Mouse (Mus musculus) adrenal gland, postnatal 25 days (tissue): ENCODE data around the gene Pfkl. TPM values are rescaled to one million over a fixed set of nuclear protein-coding genes. Genes with fewer than 3 reads are reported as not detected.
A peak's percentile ranks its signal among the peaks of the same experiment; 100 is the strongest.
"Not testable (repeated sequence)": the region's sequence is repeated elsewhere in the genome, so short reads cannot be mapped to it uniquely, and the experiment has no call there.

Experiments
- DNase-seq: peaks from one replicate; pipeline ENCODE4 v3.0.0; 2021; ENCODE audit warnings: mixed read lengths
- total RNA-seq: library from RNA; stranded (reverse); gene quantifications from 2 replicates; pipeline ENCODE4 v1.2.3, GENCODE M21; 2021

Pfkl gene
- total RNA-seq, 1 experiment from 2014 or later, result 96.0 TPM

DNA sequence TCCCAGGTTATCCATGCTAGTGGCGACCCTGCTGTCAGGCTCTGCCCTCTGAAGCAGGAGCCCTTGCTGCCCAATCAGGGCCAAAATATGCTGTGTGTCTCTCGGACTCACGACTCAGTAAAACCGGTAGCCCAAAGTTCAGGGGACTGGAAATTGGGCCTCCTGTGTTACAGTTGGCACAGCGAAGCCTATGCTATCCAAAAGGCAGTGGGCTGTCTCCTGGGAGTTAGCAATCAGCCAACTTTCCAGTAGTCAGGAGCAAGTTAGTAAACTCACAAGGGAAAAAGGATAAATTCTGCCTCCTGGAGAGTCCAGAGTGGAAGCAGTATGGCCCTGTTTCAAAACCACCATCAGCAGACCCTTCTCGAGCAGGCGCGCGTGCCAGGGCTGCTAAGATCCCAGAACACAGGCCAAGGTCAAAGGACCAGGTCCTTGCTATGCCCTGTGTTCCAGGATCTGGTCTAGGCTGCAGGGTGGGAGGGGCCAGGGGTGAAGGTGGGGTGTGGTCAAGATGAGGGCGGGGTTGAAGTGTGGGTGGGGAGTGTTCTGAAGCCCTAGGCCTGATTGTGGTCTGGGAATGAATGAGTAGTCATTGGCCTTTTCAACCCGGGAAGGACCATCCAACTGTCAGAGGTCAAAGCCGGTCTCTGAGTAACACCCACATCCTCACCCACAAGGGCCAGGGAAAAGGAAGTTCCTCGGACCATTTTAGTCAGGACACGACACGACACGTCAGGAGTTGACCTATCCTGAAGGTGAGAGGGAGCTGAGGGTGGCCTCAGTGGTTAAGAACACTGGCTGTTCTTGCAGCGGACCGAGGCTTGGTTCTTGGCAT, 3.0 kb upstream of the Pfkl start:
- DNase-seq, result no peak

DNA sequence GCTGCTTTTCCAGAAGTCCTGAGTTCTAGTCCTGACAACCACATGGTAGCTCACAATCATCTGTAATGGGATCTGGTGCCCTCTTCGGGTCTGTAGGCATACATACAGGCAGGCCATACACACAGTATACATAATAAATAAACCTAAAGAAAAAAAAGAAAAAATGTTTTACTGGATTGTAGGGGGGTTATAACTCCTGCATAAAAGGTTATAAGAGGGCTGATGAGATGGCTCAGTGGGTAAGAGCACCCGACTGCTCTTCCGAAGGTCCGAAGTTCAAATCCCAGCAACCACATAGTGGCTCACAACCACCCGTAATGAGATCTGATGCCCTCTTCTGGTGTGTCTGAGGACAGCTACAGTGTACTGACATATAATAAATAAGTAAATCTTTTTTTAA, 1.2 kb upstream of the Pfkl start:
- not testable (repeated sequence) for DNase-seq

DNA sequence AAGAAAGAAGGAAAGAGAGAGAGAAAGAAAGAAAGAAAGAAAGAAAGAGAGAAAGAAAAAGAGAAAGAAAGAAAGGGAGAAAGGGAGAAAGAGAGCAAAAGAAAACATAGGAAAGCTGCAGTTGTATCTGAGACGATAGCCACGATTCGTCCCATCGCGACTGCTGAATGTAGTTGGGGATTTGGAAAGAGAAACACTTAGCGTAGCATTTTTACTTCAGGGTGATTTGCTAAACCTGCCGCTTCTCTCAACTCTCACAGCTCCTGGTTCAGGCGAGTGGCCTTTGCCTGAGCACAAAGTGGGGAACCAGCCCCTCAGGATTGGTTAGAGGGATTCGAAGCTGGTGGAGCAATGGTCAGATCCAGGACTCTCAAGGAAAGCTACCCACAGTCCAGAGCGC, 452 bp upstream of the Pfkl start:
- no peak for DNase-seq

DNA sequence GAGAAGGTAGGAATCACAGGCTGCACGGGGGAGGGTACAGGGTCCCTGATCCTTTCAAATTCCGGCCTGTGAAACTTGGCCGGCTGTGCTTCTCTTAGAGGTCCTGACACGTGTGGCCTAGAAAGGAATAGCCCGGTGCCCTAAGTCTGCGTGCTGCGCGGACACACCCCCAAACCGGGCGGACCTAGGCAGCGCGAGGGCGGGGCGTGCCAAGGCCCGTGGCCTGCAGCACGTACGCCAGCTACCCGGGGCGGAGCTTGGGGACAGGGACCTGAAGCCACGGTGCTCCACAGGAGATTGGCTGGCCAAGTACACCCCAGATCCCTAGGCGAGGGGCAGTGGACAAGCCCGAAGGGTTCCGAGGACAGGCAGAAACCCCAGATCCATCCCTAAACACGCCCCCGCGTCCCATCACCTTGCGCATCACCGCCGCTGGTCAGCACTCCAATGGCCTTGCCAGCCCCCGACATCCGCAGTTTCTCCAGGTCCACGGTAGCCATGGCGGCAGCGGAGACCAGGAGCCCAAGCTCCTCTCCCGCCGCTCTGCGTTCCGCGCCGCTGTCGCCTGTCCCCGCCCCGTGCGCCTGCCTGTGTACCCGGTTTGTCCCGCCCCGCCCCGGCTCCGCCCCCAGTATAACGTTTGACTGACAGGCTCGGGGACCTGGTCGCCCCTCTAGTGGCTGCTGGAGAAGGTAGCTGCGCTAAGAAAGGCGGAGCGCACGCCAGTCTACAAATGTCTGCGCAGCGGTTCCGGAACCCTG, 519 bp downstream of the Pfkl start:
- DNase-seq, result peak; percentile 98

DNA sequence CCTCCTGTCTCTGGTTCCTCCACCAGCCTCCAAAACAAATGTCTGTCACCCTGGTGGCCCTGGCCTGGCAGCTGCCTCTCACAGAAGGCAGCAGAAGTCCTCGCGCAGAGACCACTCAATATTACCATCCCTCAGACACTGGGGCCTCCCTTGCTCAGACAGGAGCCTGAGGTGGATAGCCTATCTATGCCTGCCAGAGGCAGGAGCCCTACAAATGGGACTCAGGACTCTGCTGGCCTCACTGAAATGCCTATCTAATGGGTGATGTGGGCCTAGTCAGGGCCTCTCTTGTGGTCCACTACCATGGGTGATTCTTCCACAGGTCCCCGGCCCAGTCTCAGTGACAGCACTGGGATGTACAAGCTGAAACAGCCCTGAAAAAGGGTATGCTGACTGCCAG, 1.7 kb downstream of the Pfkl start:
- no peak for DNase-seq

DNA sequence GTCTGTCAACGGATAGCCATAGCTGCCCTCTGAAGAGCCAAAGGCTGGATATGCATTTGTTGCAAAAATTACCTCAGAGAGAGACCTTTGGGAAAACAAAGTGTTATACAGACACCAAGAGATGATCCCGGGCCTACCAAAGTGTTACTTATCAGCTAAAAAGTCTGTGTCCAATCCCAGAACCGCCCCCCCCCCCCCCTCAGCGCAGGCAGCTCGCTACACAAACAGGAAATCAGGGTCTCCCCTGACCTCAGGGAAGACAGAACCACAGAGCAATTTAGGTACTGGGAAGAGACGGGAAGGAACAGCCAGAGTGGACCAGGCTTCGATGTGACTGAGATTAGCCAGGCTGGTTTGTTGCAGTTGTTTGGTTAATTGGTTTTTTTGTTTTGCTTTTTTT, 2.7 kb downstream of the Pfkl start:
- no peak for DNase-seq

DNA sequence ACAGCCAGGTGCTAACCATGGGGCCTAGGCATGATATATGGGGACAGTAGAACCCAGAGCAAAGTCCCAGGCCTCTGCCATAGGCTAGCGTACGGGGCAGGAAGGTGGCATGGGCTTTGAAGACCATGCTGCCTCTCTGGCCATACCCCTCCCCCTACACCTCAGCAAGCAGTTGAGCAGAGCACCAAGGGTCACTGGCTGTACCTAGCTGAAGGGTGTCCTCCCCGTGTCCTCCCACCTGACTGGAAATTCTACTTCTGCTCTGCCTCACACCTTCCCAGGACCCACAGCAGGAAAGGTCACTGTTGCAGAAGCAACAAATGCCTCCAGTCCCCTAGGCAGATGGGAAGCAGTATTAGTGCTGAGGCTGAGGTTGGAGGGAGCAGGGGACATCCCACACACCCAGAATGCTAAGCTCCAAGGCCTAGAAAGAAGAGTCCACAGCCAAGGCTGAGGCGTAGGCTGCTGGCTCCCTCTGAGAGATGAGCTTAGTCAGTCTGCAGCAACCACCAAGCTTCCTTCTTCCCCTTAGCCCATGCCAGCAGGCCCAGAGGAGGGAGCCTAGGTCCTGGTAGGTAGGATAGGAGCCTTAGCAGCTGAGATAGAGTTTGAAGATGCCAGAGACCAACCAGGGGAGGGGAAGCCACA, 4.0 kb downstream of the Pfkl start:
- no peak for DNase-seq

DNA sequence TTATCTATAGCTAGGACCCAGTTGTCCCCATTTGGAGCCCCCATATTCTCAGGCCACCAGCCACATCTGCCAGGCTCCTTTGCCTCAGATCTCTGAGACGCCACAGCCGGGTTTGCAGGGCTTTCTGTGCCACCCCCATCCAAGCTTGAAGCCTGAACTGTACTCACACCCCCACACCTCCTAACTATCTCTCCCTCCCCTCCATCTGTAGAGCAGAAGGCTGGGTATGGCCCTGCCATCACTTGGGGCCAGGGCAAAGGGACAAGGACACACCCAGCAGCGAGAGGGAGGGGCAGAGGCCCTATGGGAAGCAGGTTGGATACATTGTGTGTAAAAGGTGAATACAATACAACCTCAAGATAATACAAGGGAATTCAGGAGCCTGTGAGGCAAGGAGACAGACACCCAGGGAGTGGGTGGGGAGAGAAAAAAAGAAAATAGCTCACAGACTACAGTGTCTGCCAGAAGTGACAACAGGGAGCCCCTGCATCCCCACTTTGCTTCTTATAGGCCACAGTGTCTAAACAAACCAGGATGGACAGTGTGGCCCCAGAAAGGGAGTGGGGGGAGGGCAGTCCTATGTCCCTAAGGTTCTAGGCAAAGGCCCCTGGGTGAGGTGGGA, 5.3 kb downstream of the Pfkl start:
- no peak for DNase-seq

DNA sequence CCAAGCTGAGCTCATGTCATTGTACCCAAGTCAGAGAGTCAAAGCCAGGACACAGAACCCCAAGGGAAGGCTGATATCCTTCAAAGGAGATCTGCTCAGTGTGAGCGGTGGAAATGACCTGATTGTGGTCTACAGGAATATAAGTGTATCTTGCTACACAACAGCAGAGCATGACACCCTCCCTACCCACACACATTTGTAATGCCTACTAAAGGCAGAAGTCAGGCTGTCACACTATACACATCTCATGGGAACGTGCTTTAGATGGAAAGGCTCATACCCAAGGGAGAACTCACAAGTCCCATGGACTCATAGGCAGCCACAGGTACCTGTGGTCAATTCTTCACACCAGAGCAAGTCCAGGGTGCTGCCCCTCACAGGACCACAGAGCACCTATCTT, 7.6 kb downstream of the Pfkl start:
- no peak for DNase-seq

DNA sequence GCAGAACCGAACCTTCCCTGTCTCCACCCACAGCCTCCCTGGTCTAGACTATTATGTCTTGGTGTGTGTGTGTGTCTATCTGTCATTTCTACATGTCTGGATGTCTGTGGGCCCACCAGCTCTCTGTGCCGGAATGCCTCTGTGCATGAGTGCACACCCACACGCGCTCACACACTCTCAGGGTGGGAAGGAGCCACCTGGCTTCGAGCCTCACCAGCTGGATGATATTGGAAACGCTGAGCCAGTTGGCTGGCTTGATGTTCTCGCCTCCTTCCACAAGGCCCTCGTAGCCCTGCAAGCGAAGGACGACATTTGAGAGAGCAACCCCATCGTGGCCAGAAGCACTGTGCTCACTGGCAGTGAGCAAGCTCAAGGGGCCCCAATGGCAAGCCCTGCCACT, 8.1 kb downstream of the Pfkl start:
- DNase-seq, result no peak

DNA sequence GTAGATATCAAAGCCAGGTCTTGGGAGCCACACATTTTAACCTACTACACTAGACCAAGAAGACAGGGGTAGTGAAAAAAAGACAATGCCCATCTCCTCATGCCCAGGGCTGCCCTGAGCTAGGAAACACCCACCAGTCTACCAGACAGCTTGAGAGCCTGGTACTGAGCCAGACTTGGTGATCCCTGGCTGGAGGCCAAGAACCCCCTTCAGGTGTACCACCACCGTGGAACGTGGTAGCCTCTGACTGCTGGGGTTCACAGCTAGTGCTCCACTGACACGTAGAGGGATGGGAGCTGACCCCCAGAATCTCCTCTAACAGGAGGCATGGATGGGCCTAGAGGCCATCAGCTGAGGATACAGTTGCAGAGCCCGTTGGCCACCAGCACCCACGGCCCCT, 9.7 kb downstream of the Pfkl start:
- no peak for DNase-seq

DNA sequence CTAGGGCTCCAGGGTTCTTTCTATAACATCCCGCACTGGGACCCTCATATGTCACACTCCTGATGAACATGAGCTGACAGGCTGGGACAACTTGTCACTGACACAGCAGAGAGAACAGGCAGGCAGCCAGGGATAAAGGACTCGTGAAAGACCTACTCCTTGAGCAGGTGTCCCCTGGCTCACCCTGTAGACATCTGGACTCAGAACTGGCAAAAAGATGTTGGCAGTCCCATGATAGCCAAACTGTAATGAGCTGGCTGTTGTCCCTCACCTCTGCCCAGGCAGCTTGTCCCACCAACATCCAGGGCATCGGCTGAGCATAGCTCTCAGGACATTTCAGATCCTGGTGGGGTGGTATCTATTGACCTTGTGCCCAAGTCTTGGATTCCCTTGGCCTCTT, 14.2 kb downstream of the Pfkl start:
- DNase-seq, result no peak

DNA sequence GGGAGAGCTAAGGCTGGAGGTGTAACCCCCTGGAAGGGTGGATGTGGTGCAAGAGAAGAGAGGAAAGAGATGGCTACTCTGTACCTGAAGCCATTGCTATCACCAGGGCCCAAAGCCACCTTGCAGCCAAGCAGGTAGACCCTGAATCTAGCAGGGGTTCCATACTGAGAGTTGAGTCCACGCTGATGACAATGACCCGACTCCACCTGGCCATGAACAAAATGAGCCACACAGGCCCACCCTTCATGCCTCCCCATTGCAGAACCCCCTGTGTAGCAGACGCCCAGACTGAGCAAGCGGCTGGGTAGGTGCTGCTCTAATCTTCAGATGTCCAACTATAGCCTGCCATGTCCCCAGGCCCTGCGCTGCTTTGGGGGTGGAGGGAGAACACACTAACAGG, 24.1 kb downstream of the Pfkl start:
- no peak for DNase-seq

DNA sequence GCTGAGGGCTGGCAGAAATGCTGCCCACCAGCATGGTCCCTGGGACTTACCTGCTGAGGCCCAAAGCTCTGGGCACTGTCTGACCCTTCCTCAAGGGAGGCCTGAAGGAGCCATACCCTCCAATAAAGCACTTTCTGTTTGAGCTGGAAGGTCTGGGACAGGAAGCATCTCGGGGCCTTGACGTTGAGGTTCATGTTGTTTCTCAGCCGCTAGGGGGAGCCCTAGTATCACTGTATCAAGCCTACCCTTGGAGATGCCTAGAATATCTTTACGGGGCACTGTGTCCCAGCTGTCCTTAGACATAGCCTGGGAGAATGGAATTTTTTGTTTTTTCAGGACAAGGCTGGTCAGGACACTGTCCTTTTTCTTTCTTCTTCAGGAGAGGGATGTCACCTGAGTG, 25.2 kb downstream of the Pfkl start:
- DNase-seq, result peak; percentile 70

DNA sequence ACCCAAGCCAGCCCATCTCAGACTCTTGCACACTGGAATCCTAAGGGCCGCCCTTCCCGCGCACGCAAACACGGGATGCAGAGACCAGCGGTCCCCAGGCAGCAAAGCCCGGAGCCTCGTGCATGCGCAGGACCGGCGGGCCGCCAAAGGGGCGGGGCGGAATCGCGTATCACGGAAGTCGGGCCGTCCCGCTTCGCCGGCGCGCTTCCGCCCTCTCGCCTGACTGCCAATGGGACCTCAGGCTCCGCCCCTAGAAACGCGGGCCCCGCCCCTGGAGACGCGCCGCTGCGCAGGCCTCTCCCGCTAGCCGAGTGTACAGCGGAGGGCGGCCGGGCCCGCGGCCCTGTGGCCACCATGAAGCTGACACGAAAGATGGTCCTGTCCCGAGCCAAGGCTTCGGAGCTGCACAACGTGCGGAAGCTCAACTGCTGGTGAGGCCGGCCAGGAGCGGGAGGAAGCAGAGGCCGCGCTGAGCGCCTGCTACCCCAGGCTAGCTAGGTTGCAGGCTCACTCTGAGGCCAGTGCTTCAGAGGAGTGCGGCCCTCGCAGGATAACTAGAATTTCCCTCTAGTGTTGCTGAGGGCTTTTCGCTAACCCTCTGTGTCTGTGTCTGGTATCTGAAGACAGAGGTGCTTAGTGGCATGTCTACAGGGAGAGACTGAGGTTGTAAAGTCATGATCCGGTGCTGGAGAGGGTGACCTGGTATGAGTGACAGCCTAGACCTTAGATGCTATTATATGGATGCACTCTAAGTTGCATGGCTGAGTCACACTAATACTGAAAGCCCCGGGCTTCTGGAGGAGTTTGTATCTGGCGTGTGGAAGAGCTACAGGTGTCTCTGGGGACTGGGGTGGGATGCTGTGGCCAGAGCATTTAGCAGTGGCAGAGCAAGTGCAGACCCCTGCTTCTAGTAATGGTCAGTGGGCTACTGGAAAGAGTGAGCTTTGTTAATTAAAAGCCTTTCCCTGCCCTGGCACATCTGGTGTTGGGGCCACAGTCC, 31.2 kb downstream of the Pfkl start, which contains the start of gene 1810043G02Rik:
Gene 1810043G02Rik, plus strand, starts transcription at position 174 of the 1,000 bp plus-strand sequence.
- DNase-seq, result peak; percentile 100

DNA sequence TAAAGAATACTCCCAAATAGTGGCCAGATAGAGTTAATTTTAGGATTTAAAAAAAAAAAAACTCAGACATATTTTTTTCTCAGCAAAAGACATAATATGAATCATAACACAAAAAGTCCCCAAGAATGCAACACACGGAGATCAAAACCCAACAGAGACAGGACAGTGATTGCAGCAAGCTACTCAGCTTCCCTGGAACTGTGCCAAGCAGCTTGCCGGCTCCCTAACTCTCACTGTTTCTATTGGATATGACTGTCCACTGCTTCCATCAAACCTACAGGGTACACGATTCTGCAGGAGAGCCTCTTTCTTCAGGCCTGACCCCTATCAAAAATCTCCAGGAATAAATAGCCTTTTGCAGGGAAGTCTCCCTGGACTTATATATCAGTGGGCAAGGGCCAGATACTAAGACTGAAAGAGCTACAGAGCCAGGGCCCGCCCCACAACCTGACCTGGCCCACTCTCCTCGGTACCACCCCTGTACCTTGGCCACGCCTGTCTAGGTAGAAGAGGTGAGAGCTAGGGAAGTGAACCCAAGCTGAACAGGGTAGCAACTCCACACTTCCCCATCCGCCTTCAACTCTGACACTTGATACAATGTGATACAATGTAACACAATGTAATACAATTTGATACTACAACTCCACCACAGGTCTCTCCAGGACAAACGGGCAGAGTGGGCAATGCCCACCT, 33.3 kb downstream of the Pfkl start:
- peak; percentile 34 for DNase-seq

DNA sequence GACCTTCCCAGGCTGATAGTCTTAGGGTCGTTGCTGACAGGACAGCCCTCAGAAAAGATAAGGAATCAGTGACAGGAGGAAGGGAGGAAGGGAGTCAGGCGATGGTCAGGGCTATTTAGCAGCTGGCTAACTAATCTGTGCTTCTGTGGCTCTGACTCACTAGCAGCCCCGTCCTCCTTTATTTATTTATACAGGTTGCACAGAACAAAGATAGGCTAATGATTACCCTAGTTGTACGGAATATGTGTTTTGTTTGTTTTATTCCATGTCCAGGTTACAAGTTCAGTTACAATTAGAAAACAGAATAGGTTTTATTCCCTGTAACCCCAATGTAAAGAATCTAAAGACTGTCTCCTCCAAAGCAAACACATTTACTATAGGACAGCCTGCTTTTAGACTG, 34.2 kb downstream of the Pfkl start:
- no peak for DNase-seq

DNA sequence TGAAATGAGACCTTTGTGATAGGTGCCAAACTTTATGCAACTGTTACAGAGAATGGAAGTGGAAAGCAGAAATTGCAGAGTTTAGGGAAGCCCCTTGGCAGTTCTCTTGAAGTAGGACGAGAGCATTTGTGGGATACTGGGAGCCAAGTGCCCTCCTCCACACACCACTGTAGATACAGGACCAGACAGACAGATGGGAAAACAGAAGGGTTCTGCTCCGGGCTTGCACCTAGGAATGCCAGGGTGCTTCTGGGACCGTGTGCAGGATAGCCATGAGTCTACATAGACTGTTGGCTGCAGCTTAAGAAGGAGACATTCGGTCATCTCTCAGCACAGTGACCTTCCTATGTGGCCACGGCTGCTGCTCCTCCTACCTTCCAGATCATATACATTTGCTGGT, 35.1 kb downstream of the Pfkl start:
- no peak for DNase-seq

DNA sequence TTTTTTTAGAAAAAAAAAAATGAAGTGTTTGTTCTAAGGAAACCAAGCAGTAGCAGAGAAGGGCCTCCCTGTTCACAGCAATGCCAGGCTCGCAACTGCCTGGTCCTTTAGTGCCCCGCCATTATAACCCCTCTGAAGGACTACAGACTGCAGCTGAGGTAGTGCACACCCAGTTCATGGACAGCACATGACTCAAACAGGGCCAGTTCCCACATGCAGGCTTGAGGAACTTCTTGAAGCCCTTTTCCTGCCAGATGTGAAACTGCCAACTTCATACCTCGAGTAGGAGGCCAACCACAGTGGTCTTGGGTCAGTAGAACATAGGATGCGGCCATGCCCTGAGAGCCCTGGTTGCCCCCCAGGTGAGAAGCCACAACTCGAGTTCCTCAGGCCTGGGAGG, 35.6 kb downstream of the Pfkl start:
- no peak for DNase-seq

DNA sequence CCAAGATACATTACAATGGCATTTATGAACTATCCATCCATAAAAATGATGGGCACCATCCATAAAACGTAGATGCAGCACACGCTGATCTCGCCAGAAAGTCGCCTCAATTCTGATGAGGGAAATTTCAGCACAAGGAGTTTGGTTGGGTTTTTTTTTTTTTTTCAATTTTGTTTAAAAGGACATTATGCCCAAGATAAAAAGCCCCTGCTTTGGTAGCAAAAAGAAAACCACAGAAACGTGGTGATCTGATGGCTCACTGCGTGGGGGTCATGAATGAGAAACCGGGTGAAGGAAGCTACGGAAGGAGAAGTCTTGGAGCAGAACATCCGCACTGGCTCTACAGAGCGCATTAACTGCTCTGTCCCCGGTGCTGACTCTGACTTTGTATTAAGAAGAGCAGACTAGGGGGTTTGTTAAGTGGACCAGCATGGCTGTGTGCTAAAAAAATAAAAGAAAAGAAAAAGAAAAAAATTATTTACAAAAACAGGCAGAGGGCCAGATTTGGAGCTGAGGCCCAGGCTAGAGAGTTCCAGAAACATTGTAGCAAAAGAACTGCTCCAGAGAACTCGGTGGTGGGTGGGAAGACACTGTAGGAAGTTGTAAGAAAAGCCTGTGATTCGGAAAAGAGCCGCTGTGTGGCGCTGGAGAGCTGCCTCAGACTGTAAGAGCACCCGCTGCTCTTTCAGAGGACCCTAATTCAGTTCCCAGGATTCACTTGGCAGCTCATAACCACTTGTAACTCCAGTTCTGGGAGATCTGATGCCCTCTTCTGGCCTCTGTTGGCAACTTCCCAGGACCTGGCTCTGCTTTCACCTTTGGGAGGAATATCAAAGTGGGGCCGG, 38.0 kb downstream of the Pfkl start:
- no peak for DNase-seq
